Mouse (Mus musculus) kidney, adult 2 months (tissue): ENCODE measurements at regions not wholly inside any gene's neighbourhood (a gene's known extent, or its start where the extent isn't known, plus 50 kb on each side); places are given as distances from the start of the nearest gene placed in this dataset.

Source experiments
- CTCF ChIP-seq: fragments of 200-500 bp; conservative IDR thresholded peaks from 2 replicates; pipeline ENCODE4 v1.5.1; 2011; ENCODE audit warnings: low read depth, mild to moderate bottlenecking, control low read depth, low read length, moderate library complexity, mixed read lengths; ENCODE audit not compliant: insufficient read depth, insufficient read length
- POLR2A ChIP-seq: fragments of 200-500 bp; IDR thresholded peaks from one replicate; pipeline ENCODE4 v1.6.1; 2011; ENCODE audit warnings: low read depth, low read length, control low read depth

DNA sequence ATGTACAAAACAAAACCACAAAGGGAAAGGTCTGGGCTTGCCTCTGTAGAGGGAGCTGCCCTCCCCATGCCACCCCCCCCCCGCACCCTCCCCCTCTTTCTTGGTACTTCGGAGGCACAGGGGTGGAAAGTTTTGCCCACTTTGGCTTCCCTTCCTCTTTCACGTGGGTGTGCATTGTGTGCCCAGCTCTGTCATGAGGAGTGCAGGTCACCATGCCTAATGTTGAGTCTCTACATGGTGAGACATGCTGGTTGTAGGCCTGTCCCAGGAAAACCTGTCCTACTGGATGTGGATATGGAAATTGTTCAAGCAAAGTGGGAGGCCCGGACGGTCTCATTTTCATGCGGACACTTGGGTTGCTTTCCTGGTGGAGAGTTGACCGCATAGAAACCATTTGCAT is 93.2 kb downstream of the Klf5 start:
- no peak for TF ChIP-seq CTCF
- TF ChIP-seq POLR2A, result no peak
